Mouse (Mus musculus) testis, adult 2 months (tissue): ENCODE measurements at regions not wholly inside any gene's neighbourhood (a gene's known extent, or its start where the extent isn't known, plus 50 kb on each side); places are given as distances from the start of the nearest gene placed in this dataset.

Experiments
- CTCF ChIP-seq: fragments of 200-500 bp; IDR thresholded peaks from 2 replicates; pipeline ENCODE4 v1.5.1; 2012; ENCODE audit warnings: low read depth, mild to moderate bottlenecking, inconsistent platforms, low read length, moderate library complexity; ENCODE audit not compliant: control insufficient read depth, insufficient read depth, insufficient replicate concordance
- POLR2A ChIP-seq: fragments of 200-500 bp; IDR thresholded peaks from 2 replicates; pipeline ENCODE4 v1.6.1; 2012; ENCODE audit warnings: low read depth, mild to moderate bottlenecking, inconsistent platforms, low read length, moderate library complexity; ENCODE audit not compliant: control insufficient read depth

DNA sequence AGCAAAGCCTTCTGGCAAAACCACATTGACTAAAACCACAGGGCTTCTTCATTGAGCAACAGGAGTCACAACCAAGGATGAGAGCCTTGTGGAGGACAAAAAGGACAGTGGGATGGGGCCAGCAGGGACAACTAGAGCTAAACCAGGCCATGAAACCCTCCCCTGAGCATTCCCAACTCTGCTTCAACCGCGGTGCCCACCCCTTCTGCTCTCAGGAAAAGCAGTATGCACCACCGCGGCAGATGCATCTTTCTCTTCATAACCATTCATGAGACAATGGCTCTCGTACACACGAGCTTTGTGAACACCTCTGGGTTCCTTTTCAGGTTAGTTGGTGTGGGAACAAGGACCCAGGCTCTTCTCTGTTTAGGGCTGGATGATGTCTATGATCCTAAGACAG, 166.0 kb upstream of the Lef1 start:
- no peak for TF ChIP-seq POLR2A
- no peak for TF ChIP-seq CTCF
